Mouse (Mus musculus): Measurements from ENCODE around the gene C1qc. TPM values are rescaled to one million over a fixed set of nuclear protein-coding genes. Genes with fewer than 3 reads are reported as not detected.

Gene C1qc
- polyA plus RNA-seq, 1 experiment from 2014 or later: 20.8 TPM

DNA sequence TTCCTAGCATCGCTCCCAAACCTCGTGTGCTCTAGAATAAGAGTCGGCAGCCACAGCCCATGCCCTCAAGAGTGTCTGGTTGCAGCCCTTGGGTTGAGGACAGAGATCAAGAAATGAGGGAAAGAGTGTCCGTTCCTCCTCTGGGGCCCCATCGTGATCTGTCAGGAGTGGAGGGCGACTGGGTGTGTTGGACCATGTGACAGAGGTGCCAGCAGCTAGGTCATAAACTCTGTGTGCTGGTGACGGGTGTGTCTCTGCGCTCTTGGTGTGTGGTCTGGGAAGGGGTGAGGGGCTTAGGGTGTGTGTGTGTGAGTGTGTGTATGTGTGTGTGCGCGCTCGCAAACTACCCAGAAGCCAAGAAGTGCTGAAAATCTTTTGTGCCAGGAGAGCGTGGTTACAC, 39.9 kb downstream of the C1qc start:
- Histone ChIP-seq H3K27me3 (ENCODE audit: control insufficient read depth, insufficient read depth, low read depth, low read length) (no peaks in the 10 kb centered on the region), H3K9ac (ENCODE audit: low read depth, low read length) (no peak overlapping the region), H3K4me3 (ENCODE audit: low read depth, low read length) (no peak overlapping the region), H3K27ac (ENCODE audit: low read length) (no peak overlapping the region), H3K4me1 (ENCODE audit: control insufficient read depth, insufficient read depth, low read length) (peaks cover under 1% of the 10 kb centered on the region; the same call in 1 of the 2 replicates), H3K9me3 (replicated peaks; ENCODE audit: control insufficient read depth, low read length, poor library complexity, severe bottlenecking) (no peaks in the 10 kb centered on the region), H3K4me2 (ENCODE audit: low read length) (no peak overlapping the region), H3K36me3 (ENCODE audit: control insufficient read depth, insufficient read depth, low read length) (no peaks in the 10 kb centered on the region)
- no peak for ATAC-seq
- WGBS: 91% methylated on average over 12 of the region's 12 CpGs

DNA sequence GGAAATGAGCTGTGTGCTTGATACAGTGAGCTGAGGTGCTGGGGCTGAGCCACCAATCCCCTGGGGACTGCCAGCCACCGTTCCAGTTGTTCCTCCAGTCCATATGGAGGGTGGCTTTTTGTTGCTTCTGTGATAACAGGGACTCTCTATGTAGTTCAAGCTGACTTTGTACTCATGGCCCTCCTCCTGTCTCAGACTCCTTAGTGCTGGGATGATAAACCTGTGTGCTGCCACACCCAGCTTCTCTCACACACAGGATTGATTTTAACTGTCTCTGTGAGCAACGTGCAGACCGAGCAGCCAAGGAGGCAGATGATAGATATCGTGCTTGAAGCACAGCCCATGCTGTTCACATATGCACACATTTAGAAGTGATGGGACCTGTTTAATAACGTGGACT, 40.7 kb downstream of the C1qc start:
- H3K9me3 ChIP-seq (replicated peaks; ENCODE audit: control insufficient read depth, low read length, poor library complexity, severe bottlenecking): no peaks in the 10 kb centered on the region
- no peak overlapping the region for H3K9ac ChIP-seq (ENCODE audit: low read depth, low read length)
- no peaks in the 10 kb centered on the region for H3K36me3 ChIP-seq (ENCODE audit: control insufficient read depth, insufficient read depth, low read length)
- H3K4me1 ChIP-seq (ENCODE audit: control insufficient read depth, insufficient read depth, low read length): peaks cover 4% of the 10 kb centered on the region; the same call in 1 of the 2 replicates
- H3K27me3 ChIP-seq (ENCODE audit: control insufficient read depth, insufficient read depth, low read depth, low read length): no peaks in the 10 kb centered on the region
- no peak overlapping the region for H3K4me3 ChIP-seq (ENCODE audit: low read depth, low read length)
- no peak overlapping the region for H3K27ac ChIP-seq (ENCODE audit: low read length)
- H3K4me2 ChIP-seq (ENCODE audit: low read length): no peak overlapping the region
- ATAC-seq: no peak
- WGBS: 75% methylated on average over 5 of the region's 5 CpGs

DNA sequence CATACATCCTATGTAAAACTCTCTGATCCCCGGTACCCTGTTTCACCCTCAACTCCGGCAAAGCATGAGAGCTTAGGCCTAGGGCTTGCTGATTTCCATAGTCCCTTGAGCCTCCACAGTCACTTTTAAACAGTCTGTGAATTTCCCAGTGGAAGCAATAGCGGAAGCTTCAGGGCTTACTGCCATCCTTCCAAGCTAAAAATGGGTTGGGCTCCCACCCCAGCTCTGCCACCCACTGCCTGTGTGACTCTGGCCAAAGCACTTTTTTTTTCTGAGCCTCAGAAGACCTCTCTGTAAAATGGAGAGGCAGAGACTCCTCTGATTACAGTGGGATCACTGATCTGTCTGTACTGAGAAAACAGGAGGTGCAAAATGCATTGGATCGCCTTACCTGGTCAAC, 44.3 kb downstream of the C1qc start:
- Histone ChIP-seq H3K4me3 (ENCODE audit: low read depth, low read length) (no peak overlapping the region), H3K9me3 (replicated peaks; ENCODE audit: control insufficient read depth, low read length, poor library complexity, severe bottlenecking) (no peaks in the 10 kb centered on the region), H3K4me2 (ENCODE audit: low read length) (no peak overlapping the region), H3K36me3 (ENCODE audit: control insufficient read depth, insufficient read depth, low read length) (no peaks in the 10 kb centered on the region), H3K4me1 (ENCODE audit: control insufficient read depth, insufficient read depth, low read length) (peaks cover 7% of the 10 kb centered on the region), H3K9ac (ENCODE audit: low read depth, low read length) (no peak overlapping the region), H3K27ac (ENCODE audit: low read length) (no peak overlapping the region), H3K27me3 (ENCODE audit: control insufficient read depth, insufficient read depth, low read depth, low read length) (no peaks in the 10 kb centered on the region)
- no peak for ATAC-seq
- WGBS: 60% methylated on average over 4 of the region's 4 CpGs

DNA sequence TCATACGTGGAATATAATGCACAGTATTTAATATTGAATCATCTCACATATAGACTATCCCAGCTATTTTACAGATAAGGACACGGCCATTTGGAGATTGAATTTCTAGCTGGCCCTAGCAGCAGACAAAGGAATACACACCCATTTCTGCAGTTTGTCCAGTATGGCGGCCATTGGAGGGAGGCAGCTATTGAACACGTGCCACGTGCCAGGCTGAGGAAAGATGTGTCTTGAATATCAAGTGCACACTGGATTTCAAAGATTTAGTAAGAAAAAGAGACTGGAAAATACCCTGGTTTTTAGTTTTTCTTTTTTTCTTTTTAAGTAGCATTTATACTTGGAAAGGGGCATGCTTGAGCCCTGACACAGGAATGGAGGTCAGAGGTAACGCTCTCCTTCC, 45.7 kb downstream of the C1qc start:
- Histone ChIP-seq H3K27ac (ENCODE audit: low read length) (no peak overlapping the region), H3K9ac (ENCODE audit: low read depth, low read length) (no peak overlapping the region), H3K4me3 (ENCODE audit: low read depth, low read length) (no peak overlapping the region), H3K4me1 (ENCODE audit: control insufficient read depth, insufficient read depth, low read length) (peaks cover 7% of the 10 kb centered on the region), H3K9me3 (replicated peaks; ENCODE audit: control insufficient read depth, low read length, poor library complexity, severe bottlenecking) (no peaks in the 10 kb centered on the region), H3K4me2 (ENCODE audit: low read length) (no peak overlapping the region), H3K36me3 (ENCODE audit: control insufficient read depth, insufficient read depth, low read length) (no peaks in the 10 kb centered on the region), H3K27me3 (ENCODE audit: control insufficient read depth, insufficient read depth, low read depth, low read length) (no peaks in the 10 kb centered on the region)
- WGBS: 56% methylated on average over 6 of the region's 6 CpGs
- ATAC-seq: no peak

DNA sequence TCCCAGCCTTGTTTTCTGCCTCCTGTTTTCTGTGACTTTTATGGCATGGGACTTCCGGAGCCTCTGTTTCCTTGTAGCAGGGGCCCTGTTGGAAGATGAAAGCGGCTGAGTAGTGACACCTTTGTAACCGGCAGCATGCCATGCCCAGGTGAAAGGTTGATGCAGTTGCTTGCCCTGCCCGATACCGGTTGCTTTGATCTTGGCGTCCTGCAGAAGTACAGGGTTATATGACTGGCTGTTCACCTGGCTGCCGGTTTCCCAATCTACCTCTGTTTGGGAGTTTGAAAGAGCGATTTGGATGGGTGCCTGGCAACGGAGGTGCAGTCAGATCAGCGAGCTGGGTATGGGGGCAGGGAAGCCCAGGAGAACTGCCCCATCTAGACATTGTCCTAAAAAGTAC, 50.1 kb downstream of the C1qc start:
- no peak for ATAC-seq
- Histone ChIP-seq H3K36me3 (ENCODE audit: control insufficient read depth, insufficient read depth, low read length) (no peaks in the 10 kb centered on the region), H3K27ac (ENCODE audit: low read length) (no peak overlapping the region), H3K4me2 (ENCODE audit: low read length) (no peak overlapping the region), H3K4me1 (ENCODE audit: control insufficient read depth, insufficient read depth, low read length) (peaks cover 13% of the 10 kb centered on the region), H3K27me3 (ENCODE audit: control insufficient read depth, insufficient read depth, low read depth, low read length) (no peaks in the 10 kb centered on the region), H3K4me3 (ENCODE audit: low read depth, low read length) (no peak overlapping the region), H3K9me3 (replicated peaks; ENCODE audit: control insufficient read depth, low read length, poor library complexity, severe bottlenecking) (no peaks in the 10 kb centered on the region), H3K9ac (ENCODE audit: low read depth, low read length) (no peak overlapping the region)
- WGBS: 91% methylated on average over 10 of the region's 10 CpGs

DNA sequence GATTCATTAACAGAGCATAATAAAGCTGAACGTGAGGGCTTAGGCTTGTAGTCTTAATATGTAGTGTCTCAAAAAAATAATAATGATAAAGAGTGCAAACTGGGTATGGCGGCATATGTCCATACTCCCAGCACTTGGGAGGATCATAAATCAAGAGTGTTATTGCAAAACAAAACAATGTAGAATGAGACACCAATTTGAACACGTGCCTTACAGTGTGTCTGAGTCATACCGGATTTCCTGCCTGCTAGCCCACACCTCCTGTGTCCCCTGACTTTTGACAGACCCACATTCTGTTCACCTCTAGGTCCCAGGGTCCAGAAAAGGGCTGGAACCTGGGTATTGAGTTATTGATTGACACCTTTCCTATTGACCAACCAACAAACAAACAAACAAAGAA, 50.8 kb downstream of the C1qc start:
- 92% methylated on average over 4 of the region's 4 CpGs for WGBS
- no peaks in the 10 kb centered on the region for H3K36me3 ChIP-seq (ENCODE audit: control insufficient read depth, insufficient read depth, low read length)
- no peak overlapping the region for H3K27ac ChIP-seq (ENCODE audit: low read length)
- H3K9ac ChIP-seq (ENCODE audit: low read depth, low read length): no peak overlapping the region
- H3K9me3 ChIP-seq (replicated peaks; ENCODE audit: control insufficient read depth, low read length, poor library complexity, severe bottlenecking): no peaks in the 10 kb centered on the region
- no peaks in the 10 kb centered on the region for H3K27me3 ChIP-seq (ENCODE audit: control insufficient read depth, insufficient read depth, low read depth, low read length)
- H3K4me1 ChIP-seq (ENCODE audit: control insufficient read depth, insufficient read depth, low read length): peaks cover 20% of the 10 kb centered on the region
- H3K4me2 ChIP-seq (ENCODE audit: low read length): no peak overlapping the region
- ATAC-seq: no peak
- H3K4me3 ChIP-seq (ENCODE audit: low read depth, low read length): no peak overlapping the region

DNA sequence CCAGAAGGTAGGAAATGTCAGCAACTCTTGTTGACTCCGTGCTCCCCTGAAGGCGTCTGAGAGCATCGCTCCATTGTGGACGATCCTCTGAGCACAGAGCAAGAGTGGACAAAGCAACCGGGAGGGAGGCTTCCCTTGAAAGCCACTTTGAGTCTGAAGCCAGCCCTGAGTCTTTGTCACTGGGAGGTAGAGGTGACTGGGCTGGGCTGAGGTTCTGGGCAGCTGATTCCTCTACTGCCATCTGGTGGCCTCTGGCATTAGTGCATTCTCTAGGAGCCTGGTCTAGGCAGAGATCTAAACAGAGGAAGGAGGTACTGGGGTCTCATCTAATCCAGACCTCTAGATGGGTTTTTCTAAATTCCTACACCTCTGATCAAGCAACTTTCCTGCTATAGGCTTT, 51.8 kb downstream of the C1qc start:
- H3K9ac ChIP-seq (ENCODE audit: low read depth, low read length): 0 out of 2 replicates have a peak overlapping the region, but pooled peaks have one; percentile 20
- H3K36me3 ChIP-seq (ENCODE audit: control insufficient read depth, insufficient read depth, low read length): no peaks in the 10 kb centered on the region
- peaks cover 24% of the 10 kb centered on the region for H3K4me1 ChIP-seq (ENCODE audit: control insufficient read depth, insufficient read depth, low read length)
- H3K4me2 ChIP-seq (ENCODE audit: low read length): peak overlapping the region; percentile 14; the same call in 1 of the 2 replicates
- H3K9me3 ChIP-seq (replicated peaks; ENCODE audit: control insufficient read depth, low read length, poor library complexity, severe bottlenecking): no peaks in the 10 kb centered on the region
- no peak overlapping the region for H3K4me3 ChIP-seq (ENCODE audit: low read depth, low read length)
- no peak overlapping the region for H3K27ac ChIP-seq (ENCODE audit: low read length)
- WGBS: 2% methylated on average over 5 of the region's 5 CpGs
- ATAC-seq: 0 out of 2 replicates have a peak, but pooled peaks have one; percentile 39
- H3K27me3 ChIP-seq (ENCODE audit: control insufficient read depth, insufficient read depth, low read depth, low read length): no peaks in the 10 kb centered on the region

Other genes starting within 250 kb of the C1qc start
- 13.1 and 17.5 TPM in 2 replicates for gene Ephb2, start 57.1 kb downstream of the C1qc start, polyA plus RNA-seq (2015; fragmentation: Nextera tagmentation; extraction: Ambion mirVana)
- gene C1qb, start 6.9 kb downstream of the C1qc start, polyA plus RNA-seq (2015; fragmentation: Nextera tagmentation; extraction: Ambion mirVana): 29.3 and 40.8 TPM in 2 replicates
- gene C1qa, start 5.7 kb upstream of the C1qc start, polyA plus RNA-seq (2015; fragmentation: Nextera tagmentation; extraction: Ambion mirVana): 22.9 and 26.3 TPM in 2 replicates
- gene Epha8, start 63.8 kb upstream of the C1qc start, polyA plus RNA-seq (2015; fragmentation: Nextera tagmentation; extraction: Ambion mirVana): 18.4 and 20.7 TPM in 2 replicates
- 3.6 and 4.6 TPM in 2 replicates for gene Zbtb40, start 155.7 kb upstream of the C1qc start, polyA plus RNA-seq (2015; fragmentation: Nextera tagmentation; extraction: Ambion mirVana)